ENCODE assay signal across 8 mouse cellular contexts in the genomic region with DNA sequence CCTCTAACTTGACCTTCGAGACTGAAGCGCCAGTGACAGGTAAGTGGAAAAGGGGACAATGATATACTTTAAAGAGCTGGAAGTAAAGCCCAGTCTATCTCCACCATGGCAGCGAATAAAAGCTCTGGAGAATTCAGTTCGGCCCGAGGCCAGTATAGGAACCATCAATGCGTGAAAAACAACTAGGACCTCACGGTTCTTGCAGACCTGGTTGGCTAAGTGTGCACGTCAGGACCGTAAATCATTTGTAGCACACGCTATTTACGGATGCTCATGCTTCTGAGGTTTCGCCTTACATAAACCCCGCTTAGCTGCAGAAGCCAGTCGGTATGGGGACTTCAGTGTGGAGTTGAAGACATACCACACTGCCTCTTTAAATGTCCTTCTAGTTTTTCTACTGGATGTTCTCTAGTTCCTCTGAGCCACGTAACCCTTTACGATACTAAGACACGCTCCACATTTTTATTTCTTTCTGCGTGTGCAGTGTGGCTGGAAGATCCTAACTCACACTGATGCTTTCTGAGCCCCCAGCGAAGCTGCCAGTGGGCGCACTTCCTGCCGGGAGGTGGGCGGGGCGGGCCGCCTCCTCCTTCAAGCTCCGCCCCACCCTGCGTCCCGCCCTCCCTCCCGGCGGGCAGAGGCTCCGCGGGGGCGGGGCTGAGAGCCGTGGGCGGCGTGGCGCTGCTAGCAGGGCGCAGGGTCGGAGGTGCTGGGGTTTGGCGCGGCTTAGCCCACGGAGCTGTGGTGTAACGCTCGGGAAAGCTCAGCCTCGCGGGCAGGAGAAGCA. TPM values are rescaled to one million over a fixed set of nuclear protein-coding genes. Genes with fewer than 3 reads are reported as not detected.
A peak's percentile ranks its signal among the peaks of the same experiment; 100 is the strongest.
DNase-seq lines count a peak whose midpoint lies in the region; ATAC-seq lines count a peak whose summit lies in the region.

Gene Snx30, plus strand, starts transcription at position 660 of the 787 bp plus-strand sequence.

- H3K4me3 ChIP-seq in hindbrain, embryonic 14.5 days (replicated peaks; ENCODE audit: low read length) = peak within 1 kb of the TSS; percentile 66

- 2% methylated on average over 44 of the region's 45 CpGs for whole genome bisulfite sequencing in hindbrain, embryonic 14.5 days

- H3K4me2 ChIP-seq in hindbrain, embryonic 14.5 days (replicated peaks) = peak within 1 kb of the TSS; percentile 76

- H3K4me1 ChIP-seq in hindbrain, embryonic 14.5 days (replicated peaks; ENCODE audit: control insufficient read depth, insufficient read depth, low read length) = peaks cover 14% of the 10 kb centered on the region

- peak; percentile 91 for ATAC-seq in hindbrain, embryonic 14.5 days (ENCODE audit: low FRiP score)

- DNase-seq in WW6 (ENCODE audit: low read depth, low spot score) = peak; percentile 74
- DNase-seq in cerebellum, postnatal 25 days = peak; percentile 93 to 97
- DNase-seq in frontal cortex, postnatal 25 days (ENCODE audit: low spot score in 2 of 2) = peak; percentile 77 to 80
- peak; percentile 88 for DNase-seq in hindbrain, embryonic 14.5 days (ENCODE audit: low spot score)
- DNase-seq in left cerebral cortex, adult 11 months (ENCODE audit: low spot score) = peak; percentile 80
- DNase-seq in lung, postnatal 4 days = peak; percentile 92 to 94
- peak; percentile 94 for DNase-seq in retina, postnatal 1 day
- peak; percentile 82 to 85 for DNase-seq in urinary bladder, adult 18-20 months (ENCODE audit: low spot score in 2 of 2)

- H3K9ac ChIP-seq in hindbrain, embryonic 14.5 days = peak within 1 kb of the TSS; percentile 75

- no peaks in the 10 kb centered on the region for H3K9me3 ChIP-seq in hindbrain, embryonic 14.5 days (ENCODE audit: control insufficient read depth, low read length)

- H3K36me3 ChIP-seq in hindbrain, embryonic 14.5 days (replicated peaks; ENCODE audit: control insufficient read depth, insufficient read depth) = no peaks in the 10 kb centered on the region

- H3K27ac ChIP-seq in hindbrain, embryonic 14.5 days = peak within 1 kb of the TSS; percentile 71

- H3K27me3 ChIP-seq in hindbrain, embryonic 14.5 days (ENCODE audit: control insufficient read depth, insufficient read depth, low read length) = no peaks in the 10 kb centered on the region

RNA-seq across cellular contexts. Expression of gene Snx30, which starts in this region (rescaled TPM):
- 21.9 and 29.2 TPM in 2 replicates for polyA plus RNA-seq in hindbrain, embryonic 14.5 days (2014; fragmentation: Nextera tagmentation; extraction: Ambion mirVana)

Comparison
In these comparisons a context has a peak if more than half of its experiments do, and no peak if none do; other contexts are left out.
1. Peak in every context shown above with its lines: DNase-seq, ATAC-seq, H3K4me3 ChIP-seq and H3K27ac ChIP-seq.